Mouse (Mus musculus): ENCODE data around the gene Fuca1.

- TF ChIP-seq CTCF (IDR thresholded peaks at IDR 0.05; ENCODE audit: insufficient read depth, low read depth, low read length), result no peak
- no peak; the same call in 1 of the 2 replicates for TF ChIP-seq POLR2A (IDR thresholded peaks at IDR 0.05; ENCODE audit: insufficient read depth, low read depth, low read length)
Observed at GRCm38 (mm10) chr4:135971805-135972555, 51.4 kb downstream of the Fuca1 start.
